Mouse (Mus musculus) ovary, postnatal 36 days (tissue): ENCODE data around the gene Frmd4a.

ENCODE experiments used
- DNase-seq: peaks from one replicate; pipeline ENCODE4 v3.0.0; 2022; ENCODE audit warnings: low spot score, mixed read lengths

Frmd4a gene

GRCm38 (mm10) chr2:4490845-4491244, 473.3 kb downstream of the Frmd4a start:
- DNase-seq: no peak

- peak; percentile 61 for DNase-seq
Measured at GRCm38 (mm10) chr2:4492485-4493481, 475.3 kb downstream of the Frmd4a start.

GRCm38 (mm10) chr2:4494478-4494877, 477.0 kb downstream of the Frmd4a start:
- DNase-seq: no peak

GRCm38 (mm10) chr2:4499257-4499656, 481.7 kb downstream of the Frmd4a start:
- peak; percentile 34 for DNase-seq

GRCm38 (mm10) chr2:4499916-4500315, 482.4 kb downstream of the Frmd4a start:
- DNase-seq: no peak

- no peak for DNase-seq
Measured at GRCm38 (mm10) chr2:4501257-4502027, 483.9 kb downstream of the Frmd4a start.

- DNase-seq: no peak
Measured at GRCm38 (mm10) chr2:4504413-4504812, 486.9 kb downstream of the Frmd4a start.

GRCm38 (mm10) chr2:4505695-4506094, 488.2 kb downstream of the Frmd4a start:
- no peak for DNase-seq

- DNase-seq: no peak
Measured at GRCm38 (mm10) chr2:4506659-4507058, 489.1 kb downstream of the Frmd4a start.

- DNase-seq: no peak
Measured at GRCm38 (mm10) chr2:4507887-4508615, 490.5 kb downstream of the Frmd4a start.

- DNase-seq: no peak
Measured at GRCm38 (mm10) chr2:4508959-4509615, 491.6 kb downstream of the Frmd4a start.

GRCm38 (mm10) chr2:4509739-4510138, 492.2 kb downstream of the Frmd4a start:
- DNase-seq: no peak

GRCm38 (mm10) chr2:4510208-4511079, 492.9 kb downstream of the Frmd4a start:
- DNase-seq: no peak

GRCm38 (mm10) chr2:4511080-4511386, 493.5 kb downstream of the Frmd4a start:
- DNase-seq: no peak

- no peak for DNase-seq
Measured at GRCm38 (mm10) chr2:4512607-4513006, 495.1 kb downstream of the Frmd4a start.

GRCm38 (mm10) chr2:4515910-4516309, 498.4 kb downstream of the Frmd4a start:
- no peak for DNase-seq

- DNase-seq: peak; percentile 42
Measured at GRCm38 (mm10) chr2:4516819-4517552, 499.5 kb downstream of the Frmd4a start.

GRCm38 (mm10) chr2:4517553-4518125, 500.1 kb downstream of the Frmd4a start:
- peak; percentile 41 for DNase-seq

GRCm38 (mm10) chr2:4518549-4518948, 501.0 kb downstream of the Frmd4a start:
- DNase-seq: no peak
